Mouse (Mus musculus) liver, postnatal 0 days (tissue): Measurements from ENCODE around the gene Cstf3.

Experiments
- CTCF ChIP-seq: sonication (generic); IDR thresholded peaks from 2 replicates; pipeline ENCODE4 v1.5.1; 2016; ENCODE audit warnings: antibody characterized with exemption, low read depth
- EP300 ChIP-seq: IDR thresholded peaks from 2 replicates; pipeline ENCODE4 v1.6.1; 2016; ENCODE audit warnings: antibody characterized with exemption, low read depth, mild to moderate bottlenecking

- TF ChIP-seq CTCF: no peak
- no peak for TF ChIP-seq EP300
Measured at GRCm38 (mm10) chr2:104561986-104562532, 28.3 kb upstream of the Cstf3 start.
